Mouse (Mus musculus) midbrain, postnatal 0 days (tissue): Measurements from ENCODE around the gene Xrcc4. TPM values are rescaled to one million over a fixed set of nuclear protein-coding genes. Genes with fewer than 3 reads are reported as not detected.

Source experiments
- ATAC-seq: fragments of 200-750 bp; cut with Nextera tagmentation; 2 replicates; pipeline ENCODE4 v1.8.0; 2017; ENCODE audit warnings: moderate number of reproducible peaks, mild to moderate bottlenecking, moderate TSS enrichment, moderate library complexity; ENCODE audit not compliant: low FRiP score
- DNase-seq: peaks from one replicate; pipeline ENCODE4 v3.0.0-alpha.2; 2015; ENCODE audit warnings: low spot score
- H3K27ac ChIP-seq: fragments of 300-500 bp; sonication (generic); 2 replicates; pipeline ENCODE4 v1.5.1; 2014; ENCODE audit warnings: low read depth, mild to moderate bottlenecking, low read length, mixed read lengths
- H3K27me3 ChIP-seq: fragments of 300-500 bp; sonication (generic); 2 replicates; pipeline ENCODE4 v1.6.1; 2014; ENCODE audit warnings: low read length, control low read depth, mixed read lengths; ENCODE audit not compliant: insufficient read depth
- H3K36me3 ChIP-seq: fragments of 300-500 bp; sonication (generic); 2 replicates; pipeline ENCODE4 v1.6.1; 2014; ENCODE audit warnings: low read length, control low read depth, mixed read lengths; ENCODE audit not compliant: insufficient read depth
- H3K4me1 ChIP-seq: fragments of 300-500 bp; sonication (generic); 2 replicates; pipeline ENCODE4 v1.6.1; 2014; ENCODE audit warnings: mild to moderate bottlenecking, control low read depth, antibody characterized with exemption, low read length, mixed read lengths; ENCODE audit not compliant: insufficient read depth
- H3K4me2 ChIP-seq: fragments of 300-500 bp; sonication (generic); 2 replicates; pipeline ENCODE4 v1.6.1; 2014; ENCODE audit warnings: low read depth, mild to moderate bottlenecking, low read length, mixed read lengths; ENCODE audit not compliant: poor library complexity, severe bottlenecking
- H3K4me3 ChIP-seq: fragments of 300-500 bp; sonication (generic); 2 replicates; pipeline ENCODE4 v1.5.1; 2014; ENCODE audit warnings: low read depth, mild to moderate bottlenecking, low read length, moderate library complexity
- H3K9ac ChIP-seq: fragments of 300-500 bp; sonication (generic); replicated peaks from 2 replicates; pipeline ENCODE4 v1.6.1; 2014; ENCODE audit warnings: mild to moderate bottlenecking, low read length, moderate library complexity, mixed read lengths; ENCODE audit not compliant: poor library complexity, severe bottlenecking
- H3K9me3 ChIP-seq: fragments of 300-500 bp; sonication (generic); 2 replicates; pipeline ENCODE4 v1.6.1; 2016; ENCODE audit warnings: low read length, control low read depth
- CTCF ChIP-seq: IDR thresholded peaks from 2 replicates; pipeline ENCODE4 v1.5.1; 2016; ENCODE audit warnings: antibody characterized with exemption, mild to moderate bottlenecking
- WGBS: fragments of 180-500 bp; shearing (Covaris S2); extraction: QIAGEN DNeasy Blood & Tissue Kit; methylation state at CpG from one replicate; pipeline ENCODE4 v1.1.7; 2014; 5-methylcytosine and 5-hydroxymethylcytosine counted together
- polyA plus RNA-seq: library from polyadenylated mRNA; unstranded; fragments of >200 nt; fragmentation: Nextera tagmentation; extraction: Ambion mirVana; gene quantifications from 2 replicates; pipeline ENCODE4 v1.2.1, GENCODE M21; 2015
- total RNA-seq: library from RNA; depleted of rRNA; stranded (reverse); fragments of >200 nt; gene quantifications from 2 replicates; pipeline ENCODE4 v1.2.3, GENCODE M21; 2014

Xrcc4 gene
- total and polyA plus RNA-seq, 2 experiments from 2014 or later, result 14.7 to 19.1 TPM

DNA sequence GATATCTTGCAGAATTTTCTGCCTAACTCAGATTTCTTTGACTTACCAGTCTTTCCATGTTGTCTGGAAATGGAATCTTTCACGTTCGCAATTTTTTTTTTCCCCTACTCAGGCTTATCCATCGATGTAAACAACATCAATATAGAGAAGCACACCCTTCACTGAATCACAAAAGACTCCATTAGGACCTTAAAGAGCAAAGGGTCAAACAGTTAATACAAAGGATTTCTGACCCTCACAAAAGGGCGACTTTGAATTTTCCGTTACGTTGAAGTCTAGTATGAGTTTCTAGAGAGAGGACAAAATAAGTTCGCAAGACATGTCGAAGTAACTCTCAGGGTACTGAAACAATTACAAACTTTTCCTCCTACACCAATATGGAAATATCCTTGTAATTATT, 346.2 kb downstream of the Xrcc4 start:
- ATAC-seq (no peak), DNase-seq (no peak)
- WGBS, result 13% methylated on average over 8 of the region's 8 CpGs
- H3K4me2 ChIP-seq, result peak overlapping the region; percentile 95
- H3K36me3 ChIP-seq, result no peaks in the 10 kb centered on the region
- no peaks in the 10 kb centered on the region for H3K27me3 ChIP-seq
- no peak overlapping the region for H3K27ac ChIP-seq
- H3K9me3 ChIP-seq, result no peaks in the 10 kb centered on the region
- no peak overlapping the region for H3K9ac ChIP-seq
- no peaks in the 10 kb centered on the region; the same call in 1 of the 2 replicates for H3K4me1 ChIP-seq
- no peak for TF ChIP-seq CTCF
- H3K4me3 ChIP-seq, result peak overlapping the region; percentile 70

DNA sequence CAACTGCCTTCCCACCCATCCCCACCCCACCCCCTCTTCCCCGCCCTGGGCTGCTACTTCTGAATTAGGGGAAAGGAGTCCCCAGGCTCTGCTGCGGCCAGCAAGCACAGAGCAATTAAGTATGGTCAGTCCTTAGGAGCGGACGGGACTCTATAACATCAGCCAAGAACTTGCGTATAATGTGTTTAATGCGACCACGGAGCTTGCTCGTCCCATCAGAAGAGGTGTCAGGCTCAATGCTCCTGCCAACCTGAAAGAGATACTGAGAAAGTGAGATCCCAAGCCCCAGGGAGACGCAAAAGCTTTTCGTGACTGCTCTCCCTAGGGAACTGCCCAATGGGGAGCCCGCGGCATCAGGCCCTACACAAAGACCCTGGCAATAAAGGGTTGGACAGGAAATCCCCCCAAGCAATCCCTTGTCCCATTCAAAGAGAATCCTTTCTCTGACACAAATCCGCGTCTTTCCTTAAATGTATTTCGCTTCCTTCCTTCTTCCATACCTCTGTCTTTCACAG, 346.7 kb downstream of the Xrcc4 start:
- H3K4me1 ChIP-seq, result no peaks in the 10 kb centered on the region; the same call in 1 of the 2 replicates
- no peak overlapping the region for H3K27ac ChIP-seq
- no peak for TF ChIP-seq CTCF
- ATAC-seq (no peak), DNase-seq (no peak)
- H3K27me3 ChIP-seq, result no peaks in the 10 kb centered on the region
- no peaks in the 10 kb centered on the region for H3K9me3 ChIP-seq
- H3K4me2 ChIP-seq, result peak overlapping the region; percentile 95
- WGBS, result under 1% methylated on average over 15 of the region's 15 CpGs
- H3K36me3 ChIP-seq, result no peaks in the 10 kb centered on the region
- H3K9ac ChIP-seq, result peak overlapping the region; percentile 57
- H3K4me3 ChIP-seq, result peak overlapping the region; percentile 70

DNA sequence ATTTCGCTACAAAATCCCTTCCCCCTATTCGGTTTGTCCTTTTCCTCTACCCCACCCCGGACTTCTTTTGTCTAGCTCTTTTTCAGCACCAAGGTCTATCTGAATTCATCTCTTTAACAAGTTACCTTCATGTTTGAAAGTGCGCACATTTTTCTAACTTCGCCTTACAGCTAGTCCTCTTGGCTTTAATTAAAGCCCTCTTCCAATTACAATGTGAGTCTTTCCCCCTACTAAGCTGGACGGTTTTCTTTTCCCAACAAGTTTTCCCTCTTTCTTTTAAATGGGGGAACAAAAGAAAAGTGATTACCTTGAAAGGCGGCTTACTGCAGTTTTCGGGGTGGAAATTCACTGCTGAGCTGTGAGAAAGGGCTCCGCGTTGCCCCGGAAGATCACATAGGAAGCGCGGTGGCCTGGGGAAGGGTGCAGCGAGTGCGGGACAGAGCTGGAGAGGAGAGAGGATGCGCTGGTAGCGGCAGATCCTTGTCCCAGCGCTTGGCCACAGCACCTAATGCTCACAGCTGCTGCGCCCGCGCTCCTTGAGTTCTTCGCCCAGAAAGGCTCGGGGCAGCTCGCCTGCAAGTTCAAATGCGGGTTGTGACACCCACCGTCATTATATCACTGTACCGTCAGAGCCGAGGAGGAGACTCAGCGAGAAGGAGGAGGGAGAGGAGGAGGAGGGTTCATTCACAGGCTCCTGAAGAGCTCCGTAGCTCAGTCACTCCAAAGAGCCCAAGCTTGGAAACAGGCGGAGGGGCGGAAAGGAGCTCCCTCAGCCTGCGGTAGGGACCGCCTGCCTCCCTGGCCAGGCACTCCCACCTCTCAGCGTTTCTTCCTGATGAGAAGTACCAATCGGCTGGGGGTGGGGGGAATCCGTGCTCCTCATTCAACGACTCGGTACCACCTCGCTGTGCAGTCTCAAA, 347.4 kb downstream of the Xrcc4 start, which contains the start of gene Vcan:
Gene Vcan (minus strand): TSS at position 744 of the 920 bp plus-strand sequence.
- Histone ChIP-seq H3K36me3 (no peaks in the 10 kb centered on the region), H3K4me2 (peak within 1 kb of the TSS; percentile 95), H3K27me3 (no peaks in the 10 kb centered on the region), H3K27ac (peak within 1 kb of the TSS; percentile 52; the same call in 1 of the 2 replicates), H3K9me3 (no peaks in the 10 kb centered on the region), H3K4me1 (no peaks in the 10 kb centered on the region; the same call in 1 of the 2 replicates), H3K9ac (peak within 1 kb of the TSS; percentile 57), H3K4me3 (peak within 1 kb of the TSS; percentile 70)
- peak; percentile 42 for ATAC-seq
- DNase-seq, result peak; percentile 69
- no peak for TF ChIP-seq CTCF
- WGBS, result under 1% methylated on average over 40 of the region's 40 CpGs

DNA sequence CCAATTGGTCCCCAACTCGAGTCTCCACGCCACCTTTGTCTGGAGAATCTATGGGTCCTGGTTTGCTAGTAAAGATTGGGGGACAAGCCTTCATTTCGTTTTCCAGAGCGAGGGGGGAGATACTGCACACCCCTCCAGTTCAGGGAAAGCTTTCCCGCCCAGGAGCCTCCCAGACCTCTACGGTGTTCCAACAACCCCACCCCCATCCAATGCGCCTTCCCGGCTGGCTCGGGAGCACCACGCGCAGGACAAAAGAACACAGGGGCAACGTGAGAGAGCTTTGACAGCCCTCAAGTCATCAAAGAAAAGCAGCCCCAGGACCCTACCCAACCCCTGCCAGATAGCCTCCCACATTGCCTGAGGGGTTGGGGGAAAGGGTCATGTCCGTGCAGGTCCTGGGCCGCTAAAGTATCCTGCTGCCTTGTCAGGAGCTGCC, 348.3 kb downstream of the Xrcc4 start:
- DNase-seq (peak; percentile 54), ATAC-seq (0 out of 2 replicates have a peak, but pooled peaks have one; percentile 12)
- Histone ChIP-seq H3K27ac (peak overlapping the region; percentile 52), H3K4me3 (peak overlapping the region; percentile 70), H3K36me3 (no peaks in the 10 kb centered on the region), H3K4me2 (peak overlapping the region; percentile 95), H3K9me3 (no peaks in the 10 kb centered on the region), H3K27me3 (no peaks in the 10 kb centered on the region), H3K4me1 (no peaks in the 10 kb centered on the region; the same call in 1 of the 2 replicates), H3K9ac (peak overlapping the region; percentile 54)
- WGBS, result 0% methylated on average over 14 of the region's 14 CpGs
- no peak for TF ChIP-seq CTCF

DNA sequence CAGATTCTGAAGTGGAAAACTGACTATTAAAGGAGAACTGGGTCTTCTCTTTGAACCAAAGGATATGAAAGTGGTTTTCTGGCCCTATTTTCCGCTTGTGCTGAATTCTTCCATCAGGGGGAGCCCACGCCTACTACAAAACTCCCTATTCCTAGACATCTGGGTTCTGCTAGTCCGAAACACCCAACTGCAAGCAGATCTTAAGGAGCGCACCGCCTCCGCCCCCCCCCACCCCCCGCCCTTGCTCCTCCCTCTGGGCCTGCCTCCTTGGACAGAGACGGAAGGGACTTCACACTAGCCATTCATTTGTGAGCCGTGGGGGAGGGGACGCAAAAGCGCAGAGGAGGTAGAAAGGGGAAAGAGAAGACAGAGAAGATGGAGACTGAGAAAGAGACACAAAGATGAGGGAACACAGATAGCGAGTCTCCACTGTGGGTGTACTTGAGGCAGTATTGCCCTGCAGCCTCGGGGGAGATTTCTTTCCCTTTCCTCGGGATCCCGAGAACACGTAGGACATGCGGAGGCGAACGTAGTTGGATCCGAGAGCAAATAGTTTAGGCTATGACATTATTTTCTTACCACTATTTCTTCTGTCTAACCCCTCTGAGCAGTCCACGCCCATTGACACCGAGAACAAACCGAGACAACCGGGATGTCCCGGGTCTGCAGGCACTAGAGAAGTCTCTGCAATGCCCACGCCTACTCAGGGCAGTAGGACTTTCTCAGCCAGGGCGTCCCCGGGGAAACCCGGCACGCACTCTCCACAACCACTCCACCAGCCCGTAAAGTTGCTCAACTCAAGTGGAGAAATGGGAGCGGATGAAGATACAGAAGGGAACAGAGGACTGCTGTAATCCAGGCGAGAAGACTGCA, 348.9 kb downstream of the Xrcc4 start:
- no peaks in the 10 kb centered on the region for H3K36me3 ChIP-seq
- DNase-seq, result peak; percentile 92
- TF ChIP-seq CTCF, result peak; percentile 78
- H3K4me1 ChIP-seq, result no peaks in the 10 kb centered on the region; the same call in 1 of the 2 replicates
- peak overlapping the region; percentile 54 for H3K9ac ChIP-seq
- H3K27me3 ChIP-seq, result no peaks in the 10 kb centered on the region
- no peaks in the 10 kb centered on the region for H3K9me3 ChIP-seq
- peak overlapping the region; percentile 95 for H3K4me2 ChIP-seq
- H3K4me3 ChIP-seq, result peak overlapping the region; percentile 70
- under 1% methylated on average over 33 of the region's 33 CpGs for WGBS
- H3K27ac ChIP-seq, result peak overlapping the region; percentile 52
- peak; percentile 91 for ATAC-seq
